Mouse (Mus musculus): Measurements from ENCODE around the gene Tmem160. TPM values are rescaled to one million over a fixed set of nuclear protein-coding genes. Genes with fewer than 3 reads are reported as not detected.

Gene Tmem160
- 19.0 and 30.6 TPM in 2 replicates for total RNA-seq (2023)

DNA sequence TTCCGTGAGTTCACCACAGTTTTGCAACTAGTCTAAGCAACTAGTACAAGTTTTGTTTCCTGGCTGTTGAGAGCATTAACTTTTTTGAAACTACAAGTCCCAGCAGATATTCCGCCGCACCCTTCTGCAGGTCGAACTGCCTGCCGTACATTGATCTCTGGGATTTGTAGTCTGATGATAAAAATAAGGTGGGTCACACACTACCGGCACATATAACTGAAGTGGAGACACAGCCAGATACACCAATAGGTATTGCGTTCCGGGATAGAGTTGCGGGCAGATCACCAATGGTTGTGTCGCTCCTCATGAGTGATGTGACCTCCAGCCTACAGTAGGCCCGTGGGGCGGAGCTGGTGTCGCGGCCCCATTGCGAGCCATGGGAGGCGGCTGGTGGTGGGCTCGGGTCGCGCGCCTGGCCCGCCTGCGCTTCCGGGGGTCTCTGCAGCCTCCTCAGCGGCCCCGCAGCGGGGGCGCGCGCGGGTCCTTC is at the start of gene Tmem160:
Gene Tmem160 (plus strand): TSS at position 193 of the 487 bp plus-strand sequence.

GRCm38 (mm10) chr7:16477628-16478027 is 25.0 kb downstream of the Tmem160 start, which contains the start of gene Npas1:
TSS of gene Npas1 (minus strand) at chr7:16477728.

Other genes with a start within 250 kb of the Tmem160 start
- gene Dhx34, start 230.7 kb upstream of the Tmem160 start, total RNA-seq (2023) = 17.9 and 21.1 TPM in 2 replicates
- gene C5ar2, start 208.6 kb upstream of the Tmem160 start, total RNA-seq (2023) = 25.9 and 27.4 TPM in 2 replicates
- 567 and 627 TPM in 2 replicates for gene C5ar1, start 193.2 kb upstream of the Tmem160 start, total RNA-seq (2023)
- 12.8 and 16.8 TPM in 2 replicates for gene Inafm1, start 179.2 kb upstream of the Tmem160 start, total RNA-seq (2023)
- gene Ccdc9, start 166.0 kb upstream of the Tmem160 start, total RNA-seq (2023) = 232 and 320 TPM in 2 replicates
- 31.3 and 38.9 TPM in 2 replicates for gene Bbc3, start 144.4 kb upstream of the Tmem160 start, total RNA-seq (2023)
- 41.7 and 55.6 TPM in 2 replicates for gene Sae1, start 65.0 kb upstream of the Tmem160 start, total RNA-seq (2023)
- gene Zc3h4, start 51.9 kb upstream of the Tmem160 start, total RNA-seq (2023) = 56.4 and 70.3 TPM in 2 replicates
- not detected in 2 replicates for gene Npas1, start 24.9 kb downstream of the Tmem160 start, total RNA-seq (2023)
- gene Arhgap35, start 162.2 kb downstream of the Tmem160 start, total RNA-seq (2023) = 2.0 and 2.7 TPM in 2 replicates
- gene Ceacam15, start 222.9 kb downstream of the Tmem160 start, total RNA-seq (2023) = not detected in 2 replicates